Mouse (Mus musculus): ENCODE data around the gene Dnpep.

Dnpep gene

DNA sequence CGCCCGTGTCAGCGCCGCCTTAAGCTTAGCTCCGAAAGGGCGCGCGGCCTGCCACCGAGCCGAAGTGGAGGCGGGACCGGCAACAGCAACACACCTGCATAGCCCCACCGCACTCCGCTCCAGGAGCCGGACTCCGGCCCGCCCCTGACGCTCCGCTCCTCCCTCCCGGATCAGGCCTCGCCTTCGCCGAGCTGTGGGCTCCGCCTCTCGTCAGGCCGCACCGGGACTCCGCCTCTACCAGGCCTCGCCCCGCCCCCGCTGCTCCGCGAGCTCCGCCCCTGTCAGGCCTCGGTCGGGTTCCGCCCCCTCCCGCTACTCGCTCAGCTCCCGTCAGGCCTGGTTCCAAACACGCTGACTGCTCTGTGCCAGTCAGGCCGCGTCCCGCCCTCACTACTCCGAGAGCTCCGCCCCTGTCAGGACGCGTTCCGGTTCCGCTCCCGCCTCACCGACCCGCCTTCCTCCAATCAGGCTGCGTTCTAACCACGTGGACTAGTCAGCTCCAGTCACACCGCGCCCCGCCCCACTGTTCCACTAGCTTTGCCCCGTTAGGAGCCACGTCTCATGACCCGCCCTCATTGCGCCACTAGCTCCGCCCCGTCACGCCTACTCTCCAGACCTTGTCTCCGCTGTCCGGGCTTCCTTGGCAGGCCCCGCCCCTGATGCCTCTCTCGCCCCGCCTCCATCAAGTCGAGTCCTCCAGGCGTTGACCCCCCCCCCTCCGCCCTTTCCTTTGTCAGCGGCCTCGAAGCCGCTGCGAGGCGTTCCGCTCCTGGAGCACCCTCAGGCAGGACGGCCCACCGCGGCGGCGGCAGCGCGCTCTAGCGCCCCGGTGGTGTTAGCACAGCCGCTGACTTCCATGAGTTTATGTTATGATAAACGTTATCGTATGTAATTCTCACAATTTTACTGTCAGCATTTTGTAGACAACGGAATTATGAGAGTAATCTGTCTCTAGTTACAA is at the start of gene Dnpep:
Gene Dnpep (minus strand): TSS at position 750 of the 961 bp plus-strand sequence.
- peak; percentile 100 for DNase-seq

GRCm38 (mm10) chr1:75365510-75366137 is 47.8 kb upstream of the Dnpep start:
- DNase-seq = peak; percentile 78

GRCm38 (mm10) chr1:75363868-75364267 is 46.1 kb upstream of the Dnpep start:
- no peak for DNase-seq

- no peak for DNase-seq
Measured at GRCm38 (mm10) chr1:75361750-75362149, 44.0 kb upstream of the Dnpep start.

DNA sequence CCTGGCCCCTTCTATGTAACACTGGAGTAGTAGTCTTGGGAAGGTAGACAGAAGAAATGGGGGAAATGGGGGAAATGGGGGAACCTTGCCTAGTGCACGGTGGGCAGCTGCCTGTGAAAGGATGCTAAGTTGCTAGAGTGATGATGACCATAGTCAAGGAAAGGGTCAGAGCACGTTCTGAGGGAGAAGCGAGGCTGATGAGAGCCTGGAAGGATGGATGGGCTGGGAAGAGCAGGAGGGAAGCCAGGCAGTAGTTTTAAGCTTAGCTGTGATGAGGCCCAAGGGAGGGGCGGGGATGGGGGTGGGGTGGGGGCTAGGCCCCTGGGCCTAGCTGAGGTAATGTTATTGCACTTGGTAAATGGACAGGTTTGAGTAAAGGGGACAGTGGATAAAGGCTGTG is 43.3 kb upstream of the Dnpep start:
- no peak for DNase-seq

DNA sequence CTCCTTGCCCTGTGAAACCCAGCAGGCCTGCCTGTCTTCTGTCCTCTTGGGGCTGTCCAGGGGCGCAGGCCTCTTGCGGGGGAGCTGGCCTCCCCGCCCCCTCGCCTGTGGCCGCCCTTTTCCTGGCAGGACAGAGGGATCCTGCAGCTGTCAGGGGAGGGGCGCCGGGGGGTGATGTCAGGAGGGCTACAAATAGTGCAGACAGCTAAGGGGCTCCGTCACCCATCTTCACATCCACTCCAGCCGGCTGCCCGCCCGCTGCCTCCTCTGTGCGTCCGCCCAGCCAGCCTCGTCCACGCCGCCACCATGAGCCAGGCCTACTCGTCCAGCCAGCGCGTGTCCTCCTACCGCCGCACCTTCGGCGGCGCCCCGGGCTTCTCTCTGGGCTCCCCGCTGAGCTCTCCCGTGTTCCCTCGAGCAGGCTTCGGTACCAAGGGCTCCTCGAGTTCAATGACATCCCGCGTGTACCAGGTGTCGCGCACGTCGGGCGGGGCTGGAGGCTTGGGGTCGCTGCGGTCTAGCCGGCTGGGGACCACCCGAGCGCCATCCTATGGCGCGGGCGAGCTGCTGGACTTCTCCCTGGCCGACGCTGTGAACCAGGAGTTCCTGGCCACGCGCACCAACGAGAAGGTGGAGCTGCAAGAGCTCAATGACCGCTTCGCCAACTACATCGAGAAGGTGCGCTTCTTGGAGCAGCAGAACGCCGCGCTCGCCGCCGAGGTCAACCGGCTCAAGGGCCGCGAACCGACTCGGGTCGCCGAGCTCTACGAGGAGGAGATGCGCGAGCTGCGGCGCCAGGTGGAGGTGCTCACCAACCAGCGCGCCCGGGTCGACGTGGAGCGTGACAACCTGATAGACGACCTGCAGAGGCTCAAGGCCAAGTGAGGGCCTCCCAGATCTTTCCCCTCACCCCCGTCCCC is 42.6 kb upstream of the Dnpep start, which contains the start of gene Des:
Gene Des (plus strand): TSS at position 218 of the 920 bp plus-strand sequence.
- no peak for DNase-seq

DNA sequence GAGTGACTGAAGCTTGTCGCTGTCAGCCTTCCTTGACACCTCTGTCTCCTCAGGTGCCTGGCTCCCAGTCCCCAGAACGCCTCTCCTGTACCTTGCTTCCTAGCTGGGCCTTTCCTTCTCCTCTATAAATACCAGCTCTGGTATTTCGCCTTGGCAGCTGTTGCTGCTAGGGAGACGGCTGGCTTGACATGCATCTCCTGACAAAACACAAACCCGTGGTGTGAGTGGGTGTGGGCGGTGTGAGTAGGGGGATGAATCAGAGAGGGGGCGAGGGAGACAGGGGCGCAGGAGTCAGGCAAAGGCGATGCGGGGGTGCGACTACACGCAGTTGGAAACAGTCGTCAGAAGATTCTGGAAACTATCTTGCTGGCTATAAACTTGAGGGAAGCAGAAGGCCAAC is 41.6 kb upstream of the Dnpep start:
- no peak for DNase-seq

DNA sequence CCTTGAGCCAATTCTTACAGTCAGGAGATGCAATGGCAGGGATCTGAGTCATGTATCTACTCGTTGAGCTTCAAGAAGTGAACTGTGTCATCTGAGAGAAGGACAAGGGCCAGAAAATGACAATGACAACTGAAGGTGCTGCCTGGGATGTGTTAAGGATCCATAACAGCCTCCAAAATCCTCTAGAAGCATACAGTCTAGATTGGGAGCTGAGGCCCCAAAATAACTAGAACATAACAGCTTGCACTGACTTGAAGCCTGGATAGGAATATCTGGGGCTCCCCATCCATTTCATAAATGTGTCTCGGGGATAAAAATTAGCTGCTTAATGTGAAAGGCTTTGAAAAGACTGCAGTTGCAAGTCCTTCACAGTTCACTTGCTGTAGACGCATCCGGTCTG is 40.2 kb upstream of the Dnpep start:
- no peak for DNase-seq

DNA sequence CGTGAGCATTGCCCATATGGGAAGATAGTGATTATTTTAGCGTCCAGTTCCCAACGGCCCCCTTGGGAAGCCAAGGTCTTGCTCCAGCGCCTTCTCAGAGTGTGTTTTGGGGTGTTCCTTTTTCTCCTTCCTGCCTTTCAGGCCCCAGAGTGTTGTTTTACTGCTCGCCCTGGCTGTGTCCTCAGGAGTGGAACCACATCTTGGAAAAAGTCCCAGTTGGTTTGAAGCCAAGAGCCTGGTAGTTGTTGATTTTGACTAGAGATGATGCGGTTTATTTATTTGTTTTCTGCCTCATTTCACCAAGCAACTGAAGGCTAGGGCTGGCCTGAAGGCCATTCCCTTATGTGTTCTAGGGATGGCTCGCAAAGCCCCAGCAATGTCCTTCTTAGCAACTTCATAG is 39.5 kb upstream of the Dnpep start:
- DNase-seq = peak; percentile 62

- DNase-seq = no peak
Measured at GRCm38 (mm10) chr1:75349275-75349674, 31.5 kb upstream of the Dnpep start.

DNA sequence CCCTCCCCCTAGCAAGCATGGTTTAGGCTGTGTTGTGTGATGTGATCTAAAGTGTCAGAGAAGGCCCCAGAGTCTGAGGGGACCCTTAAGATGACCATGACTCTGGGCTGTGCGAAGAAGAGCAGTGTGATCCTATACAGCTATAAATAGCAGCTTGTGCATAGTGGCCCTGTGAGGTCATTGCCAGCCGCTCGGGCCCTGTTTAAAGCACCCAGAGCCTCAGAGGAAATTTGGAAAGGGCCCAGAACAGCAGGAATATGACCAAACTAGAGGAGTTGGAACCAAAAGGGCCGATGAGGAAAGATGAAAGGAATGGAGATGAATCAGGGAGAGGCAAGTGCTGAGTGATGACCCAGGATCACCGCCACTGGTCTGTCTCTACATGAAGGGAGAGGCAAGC is 29.5 kb upstream of the Dnpep start:
- DNase-seq = no peak

- DNase-seq = no peak
Measured at GRCm38 (mm10) chr1:75345036-75345935, 27.5 kb upstream of the Dnpep start.

- DNase-seq = no peak
Measured at GRCm38 (mm10) chr1:75344291-75345035, 26.7 kb upstream of the Dnpep start.

DNA sequence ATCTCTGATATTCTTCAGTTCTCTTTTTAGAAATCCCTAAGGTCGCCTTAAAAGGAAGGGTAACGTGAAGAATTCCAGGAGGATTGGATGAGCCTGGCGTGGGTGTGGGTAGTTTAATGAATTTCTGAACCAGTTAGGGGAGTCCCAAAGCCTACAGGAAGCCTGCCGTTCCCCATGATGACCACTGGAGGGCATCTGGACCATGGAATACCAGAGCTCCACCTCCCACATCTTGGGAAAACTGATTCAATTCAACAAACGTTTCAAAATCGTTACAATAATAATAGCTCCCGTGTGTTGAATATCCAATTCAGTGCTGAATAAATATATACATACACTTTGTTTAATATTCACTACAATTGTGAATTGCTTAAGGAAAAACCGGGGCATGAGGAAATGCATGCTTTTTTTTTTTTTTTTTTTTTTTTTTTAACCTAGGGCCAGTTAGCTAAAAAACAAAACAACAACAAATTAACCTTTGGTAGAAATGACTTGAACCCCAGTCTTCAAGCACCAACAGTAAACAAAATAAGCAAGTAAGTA is 25.2 kb upstream of the Dnpep start:
- DNase-seq = peak; percentile 73

DNA sequence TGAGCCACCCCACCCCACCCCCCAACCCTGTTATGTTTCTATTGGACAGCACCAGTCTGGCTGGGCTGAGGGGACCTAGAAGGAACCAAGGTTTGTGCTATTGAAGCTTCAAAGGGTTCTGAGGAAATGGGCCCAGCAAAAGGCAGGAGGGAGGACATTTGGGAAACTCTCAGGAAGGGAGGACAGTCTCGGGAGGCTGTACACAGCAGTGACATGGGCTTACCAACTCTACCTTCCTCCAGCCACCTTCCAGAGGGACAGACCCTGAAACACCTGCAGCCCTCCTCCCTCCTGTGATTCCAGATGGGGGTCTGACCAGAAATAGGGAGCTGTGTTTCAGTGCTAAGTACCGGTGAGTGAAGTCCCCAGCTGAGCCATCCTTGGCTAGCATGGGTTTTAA is 22.7 kb upstream of the Dnpep start:
- DNase-seq = no peak

GRCm38 (mm10) chr1:75339337-75339736 is 21.5 kb upstream of the Dnpep start:
- no peak for DNase-seq

- no peak for DNase-seq
Measured at GRCm38 (mm10) chr1:75338091-75338694, 20.4 kb upstream of the Dnpep start.

GRCm38 (mm10) chr1:75337097-75337496 is 19.3 kb upstream of the Dnpep start:
- no peak for DNase-seq

DNA sequence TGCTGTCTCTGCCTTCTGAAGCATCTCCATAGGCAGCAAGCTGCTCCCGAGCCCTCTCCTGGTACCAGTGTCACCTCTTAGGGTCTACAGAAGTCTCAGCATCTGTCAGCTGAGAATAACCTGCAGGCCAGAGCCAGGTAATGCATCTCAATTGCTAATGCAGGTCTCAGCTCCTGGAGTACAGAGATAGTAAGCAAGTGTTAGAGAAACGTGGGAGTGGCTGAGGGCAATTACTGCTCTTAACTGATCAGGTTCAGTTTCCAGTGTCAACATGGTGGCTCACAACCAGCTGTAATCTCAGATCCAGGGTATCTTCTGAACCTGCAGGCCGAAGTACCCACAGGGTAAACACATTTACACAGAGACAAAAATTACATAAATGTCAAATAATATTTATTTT is 18.7 kb upstream of the Dnpep start:
- DNase-seq = no peak

DNA sequence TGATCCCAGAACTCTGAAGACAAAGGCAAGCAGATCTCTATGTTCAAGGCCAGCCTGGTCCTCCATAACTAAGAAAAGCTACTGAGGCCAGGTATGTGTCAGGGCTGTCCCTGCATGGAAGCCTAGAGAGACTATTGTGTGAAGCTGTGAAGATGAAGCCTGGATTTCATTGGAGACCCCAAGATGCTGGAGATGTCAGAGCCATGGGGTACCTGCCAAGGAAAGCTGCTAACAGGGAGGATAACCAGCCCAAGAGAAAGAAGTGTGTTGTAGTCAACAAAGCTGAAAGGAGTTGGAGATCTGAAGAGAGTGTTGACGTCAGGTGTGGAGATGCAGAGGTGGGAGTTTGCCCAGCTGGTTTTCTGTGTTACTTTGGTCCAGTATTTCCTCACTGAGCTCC is 13.5 kb upstream of the Dnpep start:
- no peak for DNase-seq

Measured in cerebellum, adult 11-12 months (tissue).